Mouse (Mus musculus) adrenal gland, postnatal 14 days (tissue): ENCODE results near the gene Slc4a7. TPM values are rescaled to one million over a fixed set of nuclear protein-coding genes. Genes with fewer than 3 reads are reported as not detected.

Experiments used
- DNase-seq: peaks from one replicate; pipeline ENCODE4 v3.0.0; 2021; ENCODE audit warnings: mixed read lengths
- long read RNA-seq, 2 experiments: library from polyadenylated mRNA; stranded (forward); transcript quantifications; one replicate each; pipeline ENCODE4 v2.0.0; 2021
- total RNA-seq: library from RNA; stranded (reverse); gene quantifications from 2 replicates; pipeline ENCODE4 v1.2.3, GENCODE M21; 2021

Slc4a7 gene
- total RNA-seq, result 28.1 and 28.5 TPM in 2 replicates
- long read RNA-seq, experiment 1, full-length matches to known transcripts, result 1 of 4 reads
- long read RNA-seq, experiment 1, partial matches to known transcripts, result 1 of 4 reads
- long read RNA-seq, experiment 1, other reads (novel, unspliced or antisense), result 2 of 4 reads
- long read RNA-seq, experiment 2, partial matches to known transcripts, result 0 of 4 reads
- long read RNA-seq, experiment 2, other reads (novel, unspliced or antisense), result 4 of 4 reads

- no peak for DNase-seq
These were observed at the start of gene Slc4a7 for GRCm38 (mm10) chr14:14701710-14702329. TSS of gene Slc4a7 (plus strand) at chr14:14702279.

- DNase-seq, result no peak
These were observed 31.5 kb upstream of the Slc4a7 start for GRCm38 (mm10) chr14:14670597-14670996.

GRCm38 (mm10) chr14:14681611-14682010, 20.5 kb upstream of the Slc4a7 start:
- no peak for DNase-seq

GRCm38 (mm10) chr14:14684771-14685170, 17.3 kb upstream of the Slc4a7 start:
- no peak for DNase-seq

GRCm38 (mm10) chr14:14686101-14686551, 16.0 kb upstream of the Slc4a7 start:
- DNase-seq, result no peak

- DNase-seq, result no peak
These were observed 14.7 kb upstream of the Slc4a7 start for GRCm38 (mm10) chr14:14687258-14687890.

GRCm38 (mm10) chr14:14702399-14703345, 593 bp downstream of the Slc4a7 start:
- peak; percentile 96 for DNase-seq

- DNase-seq, result peak; percentile 82
These were observed 1.3 kb downstream of the Slc4a7 start for GRCm38 (mm10) chr14:14703346-14703871.

GRCm38 (mm10) chr14:14704651-14705050, 2.6 kb downstream of the Slc4a7 start:
- no peak for DNase-seq

GRCm38 (mm10) chr14:14705126-14705525, 3.0 kb downstream of the Slc4a7 start:
- no peak for DNase-seq

GRCm38 (mm10) chr14:14706381-14706780, 4.3 kb downstream of the Slc4a7 start:
- DNase-seq, result no peak

GRCm38 (mm10) chr14:14707061-14707460, 5.0 kb downstream of the Slc4a7 start:
- DNase-seq, result no peak

- no peak for DNase-seq
These were observed 6.9 kb downstream of the Slc4a7 start for GRCm38 (mm10) chr14:14709021-14709420.

GRCm38 (mm10) chr14:14714130-14714529, 12.1 kb downstream of the Slc4a7 start:
- peak; percentile 14 for DNase-seq

GRCm38 (mm10) chr14:14715794-14716193, 13.7 kb downstream of the Slc4a7 start:
- DNase-seq, result no peak

- no peak for DNase-seq
These were observed 14.8 kb downstream of the Slc4a7 start for GRCm38 (mm10) chr14:14716843-14717242.

GRCm38 (mm10) chr14:14718556-14718955, 16.5 kb downstream of the Slc4a7 start:
- DNase-seq, result no peak

- no peak for DNase-seq
These were observed 79.1 kb downstream of the Slc4a7 start for GRCm38 (mm10) chr14:14781169-14781568.

- DNase-seq, result no peak
These were observed 82.1 kb downstream of the Slc4a7 start for GRCm38 (mm10) chr14:14784223-14784622.

- no peak for DNase-seq
These were observed 84.9 kb downstream of the Slc4a7 start for GRCm38 (mm10) chr14:14786979-14787378.

- DNase-seq, result no peak
These were observed 87.9 kb downstream of the Slc4a7 start for GRCm38 (mm10) chr14:14789840-14790470.

- DNase-seq, result no peak
These were observed 97.8 kb downstream of the Slc4a7 start for GRCm38 (mm10) chr14:14799861-14800260.
